Mouse (Mus musculus): Measurements from ENCODE around the gene Map1lc3a.

- TF ChIP-seq CTCF (IDR thresholded peaks at IDR 0.05; ENCODE audit: low read depth) (no peak), EP300 (optimal IDR thresholded peaks at IDR 0.05) (no peak)
Observed at GRCm38 (mm10) chr2:155299563-155299962, 23.5 kb downstream of the Map1lc3a start.

All from stomach, postnatal 0 days (tissue).